Mouse (Mus musculus) spleen, embryonic (tissue): ENCODE measurements around the gene Nos1ap.

ENCODE experiments used
- CTCF ChIA-PET: fragments of 350-600 bp; sonication (Branson Sonifier 250); formaldehyde crosslinking; loops from one replicate; lab custom pipeline; 2022; lab: Charles Lee

The Nos1ap gene

DNA sequence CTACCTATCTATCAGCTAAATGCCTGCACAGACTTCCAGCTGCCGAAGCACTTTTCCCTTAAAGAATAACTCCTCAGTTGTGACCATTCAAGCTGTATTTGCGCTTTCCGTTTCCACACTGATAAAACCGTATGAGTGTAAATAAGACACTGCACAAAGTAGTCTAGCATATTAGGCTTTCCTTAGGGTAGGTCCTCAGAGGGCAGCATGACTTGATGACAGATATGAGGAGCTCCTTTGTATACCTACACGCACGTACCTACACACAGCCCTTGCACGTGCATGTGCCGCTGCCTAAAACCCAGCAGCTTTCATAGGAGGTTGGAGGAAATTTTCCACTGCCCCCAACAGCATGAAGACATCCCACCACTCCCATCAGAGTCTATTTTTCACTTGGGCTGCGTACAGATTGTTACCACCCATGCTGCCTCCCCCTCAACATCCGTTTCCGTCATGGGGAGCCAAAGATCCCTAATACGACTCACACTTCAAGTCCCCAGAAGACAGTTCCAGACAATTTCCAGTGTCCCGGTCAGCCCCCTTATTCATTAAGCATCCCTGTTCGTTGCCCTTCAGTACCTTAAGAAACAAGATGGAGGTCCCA is 41.4 kb downstream of the Nos1ap start:
- CTCF ChIA-PET: no interaction called here

DNA sequence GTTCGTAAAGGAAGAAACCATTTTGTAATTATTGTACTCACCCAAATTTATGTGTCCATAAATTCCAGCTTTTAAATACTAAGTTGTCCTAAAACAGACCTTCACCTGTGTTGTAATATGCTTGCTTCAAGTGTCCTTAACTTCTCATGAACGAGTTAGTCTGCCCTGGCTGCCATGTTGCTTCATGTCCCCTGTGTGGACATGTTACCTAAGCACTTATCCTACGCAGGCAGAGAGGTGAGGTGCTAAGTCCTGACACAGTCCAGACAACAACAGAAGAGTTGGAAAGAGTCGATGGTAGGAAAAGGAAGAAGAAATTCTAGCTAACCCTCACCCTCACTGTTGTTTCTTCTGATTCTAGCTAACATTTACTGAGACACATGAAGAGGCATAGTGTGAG is 43.4 kb downstream of the Nos1ap start:
- CTCF ChIA-PET: no interaction called here

DNA sequence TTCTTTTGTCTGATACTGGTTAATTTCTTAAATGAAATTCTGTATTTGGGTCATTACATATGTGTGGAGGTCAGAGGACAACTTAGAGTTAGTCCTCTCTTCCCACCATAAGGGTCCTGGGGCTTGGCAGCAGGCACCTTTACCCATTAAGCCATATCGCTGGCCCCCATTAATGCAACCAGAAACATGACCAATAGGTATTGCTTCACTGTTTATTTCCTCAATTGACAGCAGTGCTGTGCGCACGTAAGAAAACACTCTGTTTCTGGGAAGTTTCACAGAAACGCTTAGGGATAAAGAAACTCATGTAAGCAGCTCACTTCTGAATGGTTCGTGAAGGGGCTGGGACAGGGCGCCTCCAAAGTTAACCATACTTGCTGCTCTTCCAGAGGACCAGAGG is 44.4 kb downstream of the Nos1ap start:
- CTCF ChIA-PET: no interaction called here

DNA sequence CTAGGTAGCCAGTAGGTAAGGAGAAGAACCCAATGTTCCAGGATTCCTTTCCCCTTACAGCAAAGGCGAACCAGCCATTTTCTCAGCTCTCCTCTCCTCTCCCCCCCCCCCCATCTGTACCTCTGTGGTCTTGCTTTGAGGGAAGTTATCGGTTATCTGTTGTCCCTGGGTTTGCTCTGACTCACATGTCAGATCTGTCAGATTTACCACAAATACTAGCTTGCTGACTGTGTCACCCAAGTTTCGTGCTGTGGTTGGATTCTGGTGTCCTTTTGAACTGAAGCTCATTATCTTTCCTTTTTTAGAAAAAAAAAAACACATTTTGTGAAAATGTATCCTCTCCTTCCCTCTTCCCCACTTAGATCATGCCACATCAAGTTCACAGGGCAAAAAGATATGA is 50.2 kb downstream of the Nos1ap start:
- CTCF ChIA-PET: no interaction called here

DNA sequence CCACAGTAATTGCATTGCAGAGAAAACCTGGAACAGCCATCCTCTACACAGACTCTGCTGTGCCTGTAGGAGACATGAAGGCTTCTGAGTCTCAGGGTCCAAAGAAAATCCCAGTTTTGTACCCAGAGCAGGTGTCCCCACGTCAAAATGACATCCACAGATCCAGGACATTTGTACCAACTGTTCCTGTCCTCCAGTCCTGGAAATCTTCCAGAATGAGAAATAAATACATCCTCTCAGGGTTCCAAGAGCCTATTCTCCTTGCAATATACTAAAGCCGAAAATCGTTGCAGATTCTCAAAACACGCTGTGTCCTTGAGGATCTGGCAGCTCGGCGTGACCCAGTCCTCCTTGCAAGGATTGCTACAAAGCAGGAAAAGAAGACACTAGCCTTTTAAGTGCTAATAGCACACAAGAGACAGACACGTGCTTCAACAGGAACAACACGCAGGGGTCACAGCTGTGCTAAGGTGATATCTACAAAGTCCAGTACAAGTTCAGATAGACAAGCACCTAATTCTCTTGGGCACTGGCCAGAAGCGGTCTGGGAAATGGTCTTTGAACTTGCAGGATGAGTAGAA is 51.1 kb downstream of the Nos1ap start:
- CTCF ChIA-PET: no interaction called here

DNA sequence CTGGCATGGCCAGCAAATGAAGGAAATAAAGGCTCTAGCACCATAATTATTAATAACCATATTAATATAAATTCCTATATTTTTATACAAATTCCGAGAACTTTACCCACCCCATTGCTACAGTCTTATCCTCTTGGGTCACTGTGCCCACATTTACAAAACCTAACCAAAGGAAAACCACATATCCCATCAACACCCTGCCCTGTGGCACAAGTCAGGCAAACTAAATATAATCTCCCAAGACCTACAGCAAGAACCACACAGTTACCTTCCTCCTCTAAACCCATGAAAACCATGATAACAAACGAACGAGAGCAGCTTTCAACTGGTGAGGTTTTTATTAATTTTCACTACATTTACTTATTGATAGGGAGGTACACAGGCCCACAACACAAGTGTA is 53.3 kb downstream of the Nos1ap start:
- CTCF ChIA-PET: no interaction called here

DNA sequence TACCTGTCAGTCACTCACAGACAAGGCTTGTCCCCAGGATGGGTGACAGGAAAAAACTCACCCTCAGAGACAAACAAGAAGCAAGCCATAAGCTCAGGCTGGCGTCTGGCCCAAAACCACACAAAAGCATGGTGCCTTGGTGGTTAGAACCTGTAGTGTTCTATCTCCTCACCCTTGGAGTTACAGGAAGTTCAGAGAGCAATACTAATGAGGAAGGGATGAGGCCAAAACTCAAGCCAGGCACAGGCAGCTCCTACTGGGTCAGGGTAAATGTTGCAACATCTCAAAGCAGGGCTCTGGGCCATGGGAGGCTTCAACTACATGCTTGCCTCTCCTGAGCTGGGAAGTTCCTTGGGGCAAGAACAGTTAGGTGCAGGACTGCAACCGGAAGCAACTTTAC is 54.4 kb downstream of the Nos1ap start:
- CTCF ChIA-PET: interaction anchor here (0.7 kb wide), 1 partner anchor 11 kb away, joined by 3 read pairs; no protein-coding TSS in a partner anchor

DNA sequence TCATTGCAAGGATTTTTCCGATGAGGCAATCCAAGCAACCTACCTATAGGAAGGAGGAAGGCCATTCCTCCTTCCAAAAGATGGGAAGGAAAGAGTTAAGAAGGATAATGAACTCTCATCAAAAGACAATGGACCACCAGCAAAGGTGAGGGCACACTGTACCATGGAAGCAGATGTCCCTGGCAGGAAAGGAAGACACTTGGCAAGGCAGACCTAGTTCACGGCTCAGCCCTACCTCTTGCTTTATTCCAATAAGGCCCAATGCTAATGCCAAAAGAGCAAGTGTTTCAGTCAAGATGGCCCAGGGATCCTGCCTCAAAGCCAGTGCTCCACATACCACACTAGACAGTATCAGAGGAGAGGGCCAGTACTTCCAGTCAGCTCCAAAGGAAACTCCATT is 58.4 kb downstream of the Nos1ap start:
- CTCF ChIA-PET: no interaction called here

DNA sequence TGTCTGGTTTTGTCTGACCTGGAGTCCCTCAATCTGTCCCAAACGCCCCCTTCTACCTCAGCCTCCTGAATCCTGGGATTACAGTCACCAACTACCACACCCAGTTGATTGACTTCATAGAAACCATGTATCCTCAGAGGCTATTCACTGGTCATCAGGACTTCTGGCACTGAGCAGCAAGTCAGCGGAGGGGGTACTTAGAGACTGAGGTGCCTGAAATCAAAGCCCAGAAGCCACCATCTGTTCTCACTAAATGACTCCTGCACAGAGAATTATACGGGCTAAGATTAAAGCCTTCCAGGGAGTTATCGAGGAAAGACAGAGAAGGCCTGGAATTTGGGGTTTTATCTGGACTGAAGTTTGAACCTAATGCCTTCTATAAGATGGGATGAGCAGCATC is 59.2 kb downstream of the Nos1ap start:
- CTCF ChIA-PET: no interaction called here

DNA sequence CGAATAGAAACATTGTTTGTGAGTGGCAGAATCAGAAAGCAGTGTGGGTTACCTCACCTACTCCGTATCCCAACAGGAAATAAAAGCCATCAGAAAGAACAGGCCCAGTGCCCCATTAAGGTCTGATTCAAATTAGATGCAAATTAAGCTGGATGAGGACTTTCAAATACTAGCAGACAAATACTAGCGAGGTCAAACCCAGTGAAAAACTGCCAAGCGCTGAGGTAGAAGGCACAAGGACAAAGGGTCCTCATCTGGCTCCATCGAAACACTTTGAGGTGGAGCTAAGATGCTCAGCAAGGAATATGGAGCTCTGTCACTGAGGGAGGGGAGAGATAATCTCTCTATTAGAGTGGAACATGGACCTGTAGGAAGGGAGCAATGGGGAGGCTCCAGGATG is 66.8 kb downstream of the Nos1ap start:
- CTCF ChIA-PET: no interaction called here

DNA sequence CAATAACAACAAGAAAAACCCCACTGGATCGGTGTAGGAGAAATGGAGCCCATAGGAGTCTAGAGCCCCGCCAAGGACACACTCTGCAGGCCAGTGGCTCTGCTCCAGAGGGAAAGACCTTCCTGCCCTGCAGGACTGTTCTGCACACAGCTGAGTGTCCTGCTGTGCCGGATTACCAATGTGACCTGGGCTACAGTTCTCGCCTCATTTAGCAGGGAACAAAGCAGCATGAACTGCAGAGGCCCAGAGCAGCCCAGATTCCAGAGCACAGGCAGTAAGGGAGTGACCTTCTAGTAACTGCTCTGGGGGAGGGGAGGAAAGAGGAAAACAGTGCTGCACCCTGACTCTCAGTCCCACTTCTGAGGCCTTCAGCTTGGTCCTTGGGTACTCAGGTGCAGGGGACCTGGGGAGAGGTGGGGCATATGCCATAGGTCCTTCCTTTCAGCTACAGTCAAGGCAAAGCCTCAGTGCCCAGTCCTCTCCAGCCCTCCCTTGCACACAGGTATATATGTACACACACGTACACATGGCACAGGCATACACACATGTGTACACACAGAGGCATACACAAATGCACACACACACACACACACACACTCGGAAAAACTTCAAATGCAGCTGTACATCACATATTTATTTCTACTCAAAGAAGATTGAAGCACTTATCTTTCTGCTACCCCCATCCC is 68.0 kb downstream of the Nos1ap start:
- CTCF ChIA-PET: no interaction called here

DNA sequence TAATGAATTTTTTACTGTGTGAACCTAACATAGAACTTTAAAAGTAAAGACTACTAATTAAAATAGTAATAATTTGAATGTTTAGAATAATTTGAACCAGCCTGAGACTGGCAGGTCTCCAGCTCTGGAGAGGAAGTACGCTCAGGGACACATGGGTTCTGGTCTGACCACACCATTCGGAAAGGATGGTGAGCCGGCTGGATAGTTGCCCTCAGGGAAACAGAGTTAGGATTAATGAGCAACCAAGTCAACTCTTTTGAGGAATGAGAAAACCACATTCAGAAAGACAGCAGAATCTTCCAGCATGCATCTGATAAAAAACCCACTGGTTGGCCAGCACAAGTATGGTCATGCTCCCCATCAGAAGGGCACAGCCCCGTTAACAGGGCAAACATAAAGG is 69.5 kb downstream of the Nos1ap start:
- CTCF ChIA-PET: no interaction called here

DNA sequence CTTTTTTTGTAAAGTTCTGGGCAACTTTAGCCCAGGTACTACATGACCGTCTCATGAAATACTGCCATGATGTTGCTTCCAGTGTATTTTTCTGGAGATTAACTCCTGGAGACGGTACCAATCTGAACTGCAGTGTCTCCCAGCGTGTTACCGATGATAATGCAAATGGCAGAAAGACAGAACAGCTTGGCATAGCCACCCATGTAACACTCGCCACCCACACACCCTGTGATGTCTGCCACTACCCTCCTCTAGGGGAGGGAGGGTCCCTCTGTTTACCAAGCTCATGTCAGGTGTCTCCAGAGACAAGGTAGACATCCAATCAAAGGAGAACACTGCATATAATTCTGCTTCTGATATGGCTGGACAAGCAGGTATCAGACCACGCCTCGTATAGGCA is 70.0 kb downstream of the Nos1ap start:
- CTCF ChIA-PET: no interaction called here

DNA sequence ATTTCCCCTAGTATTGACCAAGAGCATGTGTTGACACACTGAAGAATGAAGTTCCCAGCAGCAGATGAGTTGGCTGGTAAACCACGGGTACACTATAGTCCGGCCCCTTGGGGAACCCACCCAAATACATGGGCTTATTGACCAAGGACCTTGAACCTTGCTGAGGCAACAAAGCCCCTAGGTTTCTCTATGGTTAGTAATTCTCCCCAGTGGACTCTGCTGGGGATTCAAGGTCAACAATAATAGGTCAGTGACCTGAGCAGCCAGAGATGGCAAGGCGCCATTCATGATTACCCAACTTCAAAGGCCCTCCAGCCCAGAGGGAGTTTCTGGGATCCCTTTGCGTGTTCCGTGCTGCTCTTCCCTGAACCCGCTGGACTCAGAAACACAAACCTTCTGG is 73.5 kb downstream of the Nos1ap start:
- CTCF ChIA-PET: no interaction called here

DNA sequence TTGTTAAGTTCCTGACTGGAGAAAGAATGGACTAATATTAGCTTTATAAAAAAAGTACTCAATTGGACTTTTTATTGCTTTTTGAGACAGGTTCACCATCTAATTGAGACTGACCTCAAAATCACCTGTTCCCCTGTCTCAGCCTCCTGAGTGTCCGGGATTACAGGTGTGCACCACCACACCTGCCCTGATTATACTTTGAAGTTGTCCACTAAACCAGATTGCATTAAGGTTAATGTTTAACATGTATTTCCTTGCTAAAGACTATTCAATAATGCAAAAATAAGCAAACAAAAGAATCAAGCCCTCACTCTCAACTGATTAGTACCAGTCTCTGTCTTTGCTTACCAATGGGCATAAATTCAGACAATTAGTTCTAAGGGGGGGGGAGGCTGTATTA is 74.2 kb downstream of the Nos1ap start:
- CTCF ChIA-PET: no interaction called here

DNA sequence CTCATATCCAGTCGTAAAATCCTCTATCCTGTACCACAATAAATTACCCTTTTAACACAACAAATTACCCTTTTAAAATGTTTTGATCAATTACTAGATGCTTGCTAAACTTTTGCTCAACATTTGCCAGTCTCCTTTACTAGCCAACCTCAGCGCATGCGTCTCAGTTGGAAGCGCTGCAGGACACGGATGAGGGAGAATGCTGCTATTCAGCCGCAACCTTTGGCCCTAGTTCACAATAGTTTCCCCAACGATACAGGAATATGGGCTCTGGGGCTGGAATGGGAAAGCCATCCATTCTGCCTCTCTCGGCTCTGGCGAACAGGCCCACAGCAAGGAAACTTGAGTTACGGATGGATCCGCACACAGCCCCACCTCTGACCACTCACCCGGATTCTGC is 75.4 kb downstream of the Nos1ap start:
- CTCF ChIA-PET: no interaction called here

DNA sequence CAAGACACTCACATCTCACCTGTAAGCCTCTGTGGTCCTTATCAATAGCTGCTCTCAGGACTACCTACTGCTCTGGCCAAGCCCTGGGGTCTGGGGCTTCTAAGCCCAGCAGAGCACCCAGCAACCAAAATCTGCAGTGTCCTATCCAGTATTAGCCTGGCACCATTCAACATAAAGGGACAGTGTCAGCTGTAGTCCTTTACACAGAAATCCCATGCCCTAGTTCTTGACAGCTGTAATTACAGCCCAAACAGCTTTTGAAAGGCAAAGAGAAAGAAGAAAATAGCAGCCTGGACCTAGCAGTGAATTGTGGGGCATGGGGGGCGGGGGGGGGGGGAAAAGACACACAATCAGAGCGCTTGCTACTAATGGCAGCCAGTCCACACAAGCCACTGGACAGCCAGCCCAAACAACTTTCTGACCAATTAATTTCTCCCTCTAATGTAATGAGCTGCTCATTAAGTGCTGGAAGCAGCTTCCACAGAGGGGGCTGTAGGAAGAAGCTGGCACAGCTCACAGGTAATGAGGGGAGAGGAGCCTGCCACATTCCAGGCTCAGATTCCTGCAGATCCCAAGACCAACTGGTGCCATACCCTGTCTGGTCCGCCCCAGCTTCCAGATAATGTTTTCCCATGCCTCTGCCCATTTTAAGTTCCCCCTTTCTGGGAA is 77.1 kb downstream of the Nos1ap start:
- CTCF ChIA-PET: interaction anchor here (0.7 kb wide), 1 partner anchor 40 kb away, joined by 3 read pairs; no protein-coding TSS in a partner anchor

DNA sequence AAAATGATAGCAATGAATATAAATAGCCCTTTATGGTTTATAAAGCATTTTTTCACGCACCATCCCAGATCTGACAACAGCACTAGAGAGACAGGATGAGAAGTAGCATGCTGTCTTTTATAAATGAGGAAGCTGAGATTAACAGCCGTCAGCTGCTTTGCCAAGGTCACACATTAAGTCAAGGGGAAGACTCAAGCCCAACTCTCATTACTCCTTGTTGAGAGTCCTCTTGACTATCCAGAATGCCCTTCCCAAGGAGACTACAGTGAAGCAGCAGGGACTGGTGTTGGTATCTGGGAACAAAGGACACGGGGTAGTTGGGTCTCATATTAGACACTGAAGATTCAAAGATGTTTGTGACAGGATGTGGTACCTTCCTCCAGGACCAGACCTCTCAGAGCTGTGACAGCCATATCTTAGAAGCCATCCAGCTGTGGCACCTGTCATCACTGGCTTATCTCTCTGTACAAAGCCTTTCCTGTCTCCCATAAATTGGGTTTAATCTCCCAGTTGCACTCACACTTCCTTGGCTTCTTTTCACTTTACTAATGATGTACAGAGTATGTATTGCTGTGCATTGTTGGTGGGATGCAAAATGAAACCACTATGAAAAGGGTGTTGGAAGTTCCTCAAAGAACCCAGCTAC is 78.9 kb downstream of the Nos1ap start:
- CTCF ChIA-PET: no interaction called here

DNA sequence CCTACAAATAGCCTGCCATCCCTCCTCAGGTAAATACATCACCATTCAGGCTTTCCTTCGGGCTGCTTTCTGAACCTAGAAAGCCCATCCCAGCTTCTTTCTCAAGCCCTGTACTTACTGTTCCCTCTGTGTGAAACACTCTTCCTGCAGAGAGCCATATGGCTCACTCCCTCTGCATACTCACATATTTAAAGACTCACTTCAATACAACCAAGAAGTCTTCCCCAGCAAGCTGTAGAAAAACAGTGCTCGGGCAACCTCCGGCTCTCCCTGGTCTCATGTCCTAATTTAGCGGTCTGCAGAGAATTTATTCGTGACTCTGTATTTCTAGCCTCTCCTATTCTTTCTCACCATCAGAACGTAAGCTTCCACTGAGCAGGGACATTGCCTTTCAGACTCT is 83.4 kb downstream of the Nos1ap start:
- CTCF ChIA-PET: no interaction called here

DNA sequence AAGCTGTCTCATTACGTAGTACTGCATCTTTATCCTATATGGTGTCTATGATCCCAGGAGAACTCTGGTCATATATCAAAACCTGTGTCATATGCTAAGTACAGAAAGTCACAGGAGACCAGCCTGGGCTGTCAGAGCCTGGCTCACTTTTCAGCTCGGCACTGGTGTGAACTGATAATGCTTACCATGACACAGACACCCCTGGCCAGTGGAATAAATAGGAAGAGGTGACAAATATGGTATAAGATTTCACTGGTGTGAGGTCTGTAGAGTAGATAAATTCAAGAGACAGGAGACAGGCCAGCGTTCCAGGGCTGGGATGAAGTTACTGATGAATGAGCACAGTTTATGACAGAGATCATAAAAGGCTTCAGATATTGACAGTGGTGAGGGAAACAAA is 84.6 kb downstream of the Nos1ap start:
- CTCF ChIA-PET: no interaction called here

DNA sequence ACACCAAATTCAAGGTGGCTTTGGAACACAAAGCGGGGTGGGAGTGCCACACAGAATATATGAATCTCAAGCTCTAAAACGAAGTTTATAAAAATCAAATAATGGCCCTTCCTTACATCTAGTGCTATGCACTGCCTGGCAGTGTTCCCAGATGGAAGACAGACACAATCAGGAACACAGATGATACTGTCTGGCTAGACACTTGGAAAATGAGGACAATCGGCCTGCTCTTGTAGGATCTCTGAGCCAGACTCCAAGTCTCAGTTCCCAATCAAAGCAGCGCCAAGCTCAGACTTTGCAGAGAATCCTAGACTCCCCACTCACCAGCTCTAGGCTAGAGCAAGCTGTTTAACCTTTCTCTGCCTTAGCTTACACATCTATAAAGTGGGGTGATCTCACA is 85.3 kb downstream of the Nos1ap start:
- CTCF ChIA-PET: interaction anchor here (0.6 kb wide), 1 partner anchor 32 kb away, joined by 3 read pairs; no protein-coding TSS in a partner anchor

DNA sequence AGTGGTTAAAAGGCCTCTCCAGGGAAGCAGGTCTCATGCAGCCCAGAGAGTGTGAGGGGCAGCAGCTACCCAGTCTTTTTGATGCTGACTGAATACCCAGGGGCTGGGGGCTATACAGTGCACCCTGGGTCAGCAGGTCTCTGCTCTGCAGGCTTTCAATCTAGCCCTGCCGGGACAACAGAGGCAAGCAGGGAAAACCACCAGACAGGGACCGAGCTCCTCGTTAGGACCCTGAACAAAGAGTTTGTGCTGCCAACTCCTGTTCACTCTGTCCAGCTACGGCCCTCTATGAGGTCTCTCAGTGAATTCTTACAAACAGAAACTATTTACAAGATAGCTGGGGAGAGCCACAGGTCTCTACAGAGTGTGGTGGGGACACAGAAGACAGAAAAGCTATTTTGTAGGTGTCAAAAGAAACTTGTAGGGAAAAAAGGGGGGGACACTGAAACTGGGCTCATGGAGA is 86.4 kb downstream of the Nos1ap start:
- CTCF ChIA-PET: no interaction called here
